Mouse (Mus musculus): ENCODE measurements around the gene Slc25a30. TPM values are rescaled to one million over a fixed set of nuclear protein-coding genes. Genes with fewer than 3 reads are reported as not detected.
A peak's percentile ranks its signal among the peaks of the same experiment; 100 is the strongest.

Slc25a30 gene
- polyA plus RNA-seq, 2 experiments: 2.0 to 3.8 TPM

DNA sequence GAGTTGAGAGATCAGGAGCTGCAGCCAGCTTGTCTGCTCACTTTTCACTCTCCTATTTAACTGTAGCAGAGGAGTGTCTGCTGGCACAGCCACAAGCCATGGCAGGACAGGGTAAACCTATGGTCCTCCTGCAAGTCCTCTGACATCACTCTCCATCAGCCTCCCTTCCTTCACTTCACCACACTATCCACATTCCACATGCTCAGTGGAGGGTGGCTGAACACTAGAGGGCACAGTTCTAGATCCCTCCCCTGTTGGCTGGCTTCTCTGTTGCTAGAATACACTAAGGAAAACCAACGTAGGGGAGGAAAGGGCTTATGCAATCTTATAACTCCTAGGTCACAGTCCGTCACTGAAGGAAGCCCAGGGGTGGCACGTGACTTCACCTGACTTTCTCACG is 59.8 kb downstream of the Slc25a30 start:
- no peak overlapping the region for H3K9ac ChIP-seq (replicated peaks)
- TF ChIP-seq CTCF (IDR thresholded peaks at IDR 0.05; ENCODE audit: low read depth) (peak; percentile 49), EP300 (IDR thresholded peaks at IDR 0.05; ENCODE audit: low read depth) (no peak)
- no peak for ATAC-seq (ENCODE audit: insufficient read depth)
- H3K4me3 ChIP-seq (ENCODE audit: insufficient read depth in 1 of 2, low read depth in 2 of 2, low read length in 2 of 2): no peak overlapping the region
- WGBS (ENCODE audit: insufficient replicate concordance): 63% methylated on average over 4 of the region's 4 CpGs
- H3K36me3 ChIP-seq (replicated peaks; ENCODE audit: control insufficient read depth, insufficient read depth, low read depth): peaks cover 39% of the 10 kb centered on the region
- H3K4me2 ChIP-seq (ENCODE audit: low read depth): no peak overlapping the region
- no peaks in the 10 kb centered on the region; a peak in 1 of 4 replicates for H3K4me1 ChIP-seq (replicated peaks; ENCODE audit: control insufficient read depth in 2 of 2, insufficient read depth in 2 of 2, low read length in 1 of 2)
- DNase-seq (ENCODE audit: low read depth in 3 of 3, low spot score in 3 of 3): no peak
- no peak overlapping the region for H3K27ac ChIP-seq
- H3K9me3 ChIP-seq (ENCODE audit: control insufficient read depth, low read length): no peaks in the 10 kb centered on the region
- H3K27me3 ChIP-seq (ENCODE audit: control insufficient read depth, insufficient read depth, low read length): no peaks in the 10 kb centered on the region

DNA sequence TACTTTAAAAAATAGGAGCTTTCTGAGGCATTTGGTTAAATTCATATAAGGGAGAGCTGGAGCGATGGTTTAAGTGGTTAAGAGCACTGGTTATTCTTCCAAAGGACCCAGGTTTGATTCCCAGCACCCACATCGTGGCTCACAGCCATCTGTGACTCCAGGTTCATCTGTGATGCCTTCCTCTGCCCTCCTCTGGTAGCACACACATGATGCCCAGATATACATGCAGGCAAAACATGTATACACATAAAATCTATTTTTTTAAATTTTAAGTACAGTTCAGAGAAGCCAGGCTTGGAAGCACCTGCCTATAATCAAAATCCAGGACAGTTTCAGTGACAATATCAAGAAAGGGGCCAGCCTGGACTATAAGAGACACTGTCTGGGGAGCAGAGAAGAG is 64.0 kb downstream of the Slc25a30 start:
- Histone ChIP-seq H3K4me3 (ENCODE audit: insufficient read depth in 1 of 2, low read depth in 2 of 2, low read length in 2 of 2) (no peak overlapping the region), H3K27ac (no peak overlapping the region), H3K36me3 (replicated peaks; ENCODE audit: control insufficient read depth, insufficient read depth, low read depth) (peaks cover 35% of the 10 kb centered on the region), H3K9ac (replicated peaks) (no peak overlapping the region), H3K4me2 (ENCODE audit: low read depth) (no peak overlapping the region), H3K9me3 (ENCODE audit: control insufficient read depth, low read length) (no peaks in the 10 kb centered on the region), H3K4me1 (replicated peaks; ENCODE audit: control insufficient read depth in 2 of 2, insufficient read depth in 2 of 2, low read length in 1 of 2) (no peaks in the 10 kb centered on the region), H3K27me3 (ENCODE audit: control insufficient read depth, insufficient read depth, low read length) (no peaks in the 10 kb centered on the region)
- WGBS (ENCODE audit: insufficient replicate concordance): 89% methylated on average over 2 of the region's 2 CpGs
- ATAC-seq (ENCODE audit: insufficient read depth) (no peak), DNase-seq (ENCODE audit: low read depth in 3 of 3, low spot score in 3 of 3) (no peak)
- TF ChIP-seq EP300 (IDR thresholded peaks at IDR 0.05; ENCODE audit: low read depth) (no peak), CTCF (IDR thresholded peaks at IDR 0.05; ENCODE audit: low read depth) (no peak)

DNA sequence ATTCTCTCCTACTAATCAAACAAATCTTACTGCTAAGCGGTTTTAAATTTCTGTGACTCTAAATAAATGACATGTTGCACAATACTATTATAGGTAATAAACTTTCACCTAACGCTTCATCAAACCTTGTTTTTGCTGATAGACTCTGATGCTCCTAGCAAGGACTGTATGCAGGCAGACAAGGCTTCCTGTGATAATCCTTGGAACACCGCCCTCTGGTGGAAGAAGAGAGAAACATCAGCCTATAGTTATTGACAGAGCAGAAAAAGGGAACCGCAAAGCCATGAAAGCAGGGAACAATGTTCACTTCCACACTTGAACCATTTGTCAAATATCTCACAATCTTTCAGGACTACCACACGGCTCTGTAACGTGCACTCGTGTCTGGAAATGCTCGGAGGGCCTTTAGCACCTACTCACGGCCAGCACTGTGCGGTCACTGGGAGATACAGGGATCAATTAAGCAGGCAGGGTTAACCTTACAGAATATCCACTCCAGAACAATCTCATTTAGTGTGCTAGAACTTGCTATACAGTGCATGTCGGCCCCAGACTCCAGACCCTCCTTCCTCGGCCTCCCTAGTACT is 64.8 kb downstream of the Slc25a30 start:
- Histone ChIP-seq H3K36me3 (replicated peaks; ENCODE audit: control insufficient read depth, insufficient read depth, low read depth) (peaks cover 35% of the 10 kb centered on the region), H3K4me3 (ENCODE audit: insufficient read depth in 1 of 2, low read depth in 2 of 2, low read length in 2 of 2) (no peak overlapping the region), H3K27ac (no peak overlapping the region), H3K9me3 (ENCODE audit: control insufficient read depth, low read length) (no peaks in the 10 kb centered on the region), H3K4me2 (ENCODE audit: low read depth) (no peak overlapping the region), H3K9ac (replicated peaks) (no peak overlapping the region), H3K27me3 (ENCODE audit: control insufficient read depth, insufficient read depth, low read length) (no peaks in the 10 kb centered on the region), H3K4me1 (replicated peaks; ENCODE audit: control insufficient read depth in 2 of 2, insufficient read depth in 2 of 2, low read length in 1 of 2) (no peaks in the 10 kb centered on the region)
- WGBS (ENCODE audit: insufficient replicate concordance): 40% methylated on average over 12 of the region's 12 CpGs
- no peak; the same call in 1 of the 2 replicates for ATAC-seq (ENCODE audit: insufficient read depth)
- TF ChIP-seq EP300 (IDR thresholded peaks at IDR 0.05; ENCODE audit: low read depth) (no peak), CTCF (IDR thresholded peaks at IDR 0.05; ENCODE audit: low read depth) (peak; percentile 87)
- peak; percentile 35 to 65 (median 43) for DNase-seq (ENCODE audit: low read depth in 3 of 3, low spot score in 3 of 3)

DNA sequence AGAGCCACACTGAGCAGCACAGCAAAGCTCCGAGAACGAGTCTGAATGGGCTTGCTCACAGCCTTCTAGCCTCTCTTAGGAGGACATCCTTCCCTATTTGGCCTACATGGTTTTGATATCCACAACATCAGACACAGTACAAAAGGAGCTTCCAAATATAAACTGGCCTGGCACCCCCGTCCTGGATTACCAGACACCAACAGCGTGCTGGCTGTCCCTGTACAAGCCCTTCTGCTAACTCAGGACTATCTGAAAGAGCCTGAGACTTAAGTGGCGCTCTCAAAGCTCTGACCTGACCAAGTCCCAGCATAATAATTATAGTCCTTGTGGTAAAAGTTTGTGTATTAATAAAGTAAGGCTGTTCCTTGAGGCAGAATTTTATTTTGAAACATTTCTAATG is 66.7 kb downstream of the Slc25a30 start:
- TF ChIP-seq EP300 (IDR thresholded peaks at IDR 0.05; ENCODE audit: low read depth): no peak
- TF ChIP-seq CTCF (IDR thresholded peaks at IDR 0.05; ENCODE audit: low read depth): no peak
- 86% methylated on average over 5 of the region's 5 CpGs for WGBS (ENCODE audit: insufficient replicate concordance)

DNA sequence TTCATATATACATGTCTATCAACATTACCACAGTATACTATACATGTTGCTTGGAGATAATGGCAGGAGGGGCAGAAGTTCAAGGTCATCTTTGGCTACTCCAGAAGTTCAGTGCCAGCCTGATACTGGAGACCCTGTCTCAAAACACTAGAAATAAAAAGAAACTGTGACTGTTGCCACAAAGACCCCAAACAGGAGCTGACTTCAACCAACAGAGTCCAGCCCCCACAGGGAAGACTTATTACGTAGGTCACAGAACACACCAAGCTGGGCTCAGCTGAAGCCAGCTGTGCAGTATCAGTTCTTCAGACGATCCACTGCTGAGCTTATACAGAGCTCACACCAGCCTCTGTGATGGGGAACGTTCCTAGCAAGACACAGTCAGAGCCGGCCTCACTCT is 70.4 kb downstream of the Slc25a30 start:
- DNase-seq (ENCODE audit: low read depth in 3 of 3, low spot score in 3 of 3) (no peak), ATAC-seq (ENCODE audit: insufficient read depth) (no peak)
- Histone ChIP-seq H3K9ac (replicated peaks) (no peak overlapping the region), H3K4me2 (ENCODE audit: low read depth) (no peak overlapping the region), H3K4me3 (ENCODE audit: insufficient read depth in 1 of 2, low read depth in 2 of 2, low read length in 2 of 2) (no peak overlapping the region), H3K27me3 (ENCODE audit: control insufficient read depth, insufficient read depth, low read length) (no peaks in the 10 kb centered on the region), H3K36me3 (replicated peaks; ENCODE audit: control insufficient read depth, insufficient read depth, low read depth) (peaks cover 41% of the 10 kb centered on the region), H3K4me1 (replicated peaks; ENCODE audit: control insufficient read depth in 2 of 2, insufficient read depth in 2 of 2, low read length in 1 of 2) (no peaks in the 10 kb centered on the region), H3K27ac (no peak overlapping the region), H3K9me3 (ENCODE audit: control insufficient read depth, low read length) (no peaks in the 10 kb centered on the region)
- 89% methylated on average over 4 of the region's 4 CpGs for WGBS (ENCODE audit: insufficient replicate concordance)
- no peak for TF ChIP-seq CTCF (IDR thresholded peaks at IDR 0.05; ENCODE audit: low read depth)
- no peak for TF ChIP-seq EP300 (IDR thresholded peaks at IDR 0.05; ENCODE audit: low read depth)

More for the DNA sequence above, 66.7 kb downstream of the Slc25a30 start:
- Histone ChIP-seq H3K9ac (replicated peaks) (no peak overlapping the region), H3K4me2 (ENCODE audit: low read depth) (no peak overlapping the region), H3K27me3 (ENCODE audit: control insufficient read depth, insufficient read depth, low read length) (no peaks in the 10 kb centered on the region), H3K4me3 (ENCODE audit: insufficient read depth in 1 of 2, low read depth in 2 of 2, low read length in 2 of 2) (no peak overlapping the region), H3K36me3 (replicated peaks; ENCODE audit: control insufficient read depth, insufficient read depth, low read depth) (peaks cover 42% of the 10 kb centered on the region), H3K27ac (no peak overlapping the region), H3K4me1 (replicated peaks; ENCODE audit: control insufficient read depth in 2 of 2, insufficient read depth in 2 of 2, low read length in 1 of 2) (no peaks in the 10 kb centered on the region), H3K9me3 (ENCODE audit: control insufficient read depth, low read length) (no peaks in the 10 kb centered on the region)
- ATAC-seq (ENCODE audit: insufficient read depth) (no peak), DNase-seq (ENCODE audit: low read depth in 3 of 3, low spot score in 3 of 3) (no peak)

Measured in liver, embryonic 14.5 days (tissue).